Mouse (Mus musculus): ENCODE results near the gene Paxx. TPM values are rescaled to one million over a fixed set of nuclear protein-coding genes. Genes with fewer than 3 reads are reported as not detected.

Paxx gene
- polyA plus RNA-seq, 1 experiment: 62.7 TPM

GRCm38 (mm10) chr2:25479551-25480311 lies 18.8 kb upstream of the Paxx start:
- WGBS: 29% methylated on average over 10 of the region's 10 CpGs
- H3K4me1 ChIP-seq (ENCODE audit: control insufficient read depth, insufficient read depth, insufficient read length, low read length): peaks cover 8% of the 10 kb centered on the region; the same call in 1 of the 2 replicates
- H3K36me3 ChIP-seq (ENCODE audit: control insufficient read depth, insufficient read depth, low read length): no peaks in the 10 kb centered on the region
- peak overlapping the region; percentile 76 for H3K27ac ChIP-seq (ENCODE audit: insufficient read depth, low read depth, low read length)
- TF ChIP-seq CTCF (IDR thresholded peaks at IDR 0.05; ENCODE audit: extremely low read depth, insufficient read length, insufficient replicate concordance, low read depth, low read length) (no peak), POLR2A (IDR thresholded peaks at IDR 0.05; ENCODE audit: low read depth, low read length) (no peak)
- no peaks in the 10 kb centered on the region for H3K27me3 ChIP-seq (ENCODE audit: control insufficient read depth, insufficient read depth, low read length)
- no peak overlapping the region for H3K4me3 ChIP-seq (ENCODE audit: low read depth, low read length)

- no peak overlapping the region for H3K4me3 ChIP-seq (ENCODE audit: low read depth, low read length)
- no peaks in the 10 kb centered on the region for H3K27me3 ChIP-seq (ENCODE audit: control insufficient read depth, insufficient read depth, low read length)
- WGBS: 88% methylated on average over 3 of the region's 3 CpGs
- H3K36me3 ChIP-seq (ENCODE audit: control insufficient read depth, insufficient read depth, low read length): no peaks in the 10 kb centered on the region
- TF ChIP-seq CTCF (IDR thresholded peaks at IDR 0.05; ENCODE audit: extremely low read depth, insufficient read length, insufficient replicate concordance, low read depth, low read length) (no peak), POLR2A (IDR thresholded peaks at IDR 0.05; ENCODE audit: low read depth, low read length) (no peak)
- H3K27ac ChIP-seq (ENCODE audit: insufficient read depth, low read depth, low read length): no peak overlapping the region
- peaks cover 7% of the 10 kb centered on the region; the same call in 1 of the 2 replicates for H3K4me1 ChIP-seq (ENCODE audit: control insufficient read depth, insufficient read depth, insufficient read length, low read length)
Measured at GRCm38 (mm10) chr2:25477967-25478675, 17.2 kb upstream of the Paxx start.

GRCm38 (mm10) chr2:25477541-25477940 lies 16.6 kb upstream of the Paxx start:
- Histone ChIP-seq H3K4me3 (ENCODE audit: low read depth, low read length) (no peak overlapping the region), H3K4me1 (ENCODE audit: control insufficient read depth, insufficient read depth, insufficient read length, low read length) (peaks cover 7% of the 10 kb centered on the region; the same call in 1 of the 2 replicates), H3K27me3 (ENCODE audit: control insufficient read depth, insufficient read depth, low read length) (no peaks in the 10 kb centered on the region), H3K27ac (ENCODE audit: insufficient read depth, low read depth, low read length) (no peak overlapping the region), H3K36me3 (ENCODE audit: control insufficient read depth, insufficient read depth, low read length) (no peaks in the 10 kb centered on the region)
- TF ChIP-seq POLR2A (IDR thresholded peaks at IDR 0.05; ENCODE audit: low read depth, low read length) (no peak), CTCF (IDR thresholded peaks at IDR 0.05; ENCODE audit: extremely low read depth, insufficient read length, insufficient replicate concordance, low read depth, low read length) (no peak)
- 96% methylated on average over 8 of the region's 8 CpGs for WGBS

GRCm38 (mm10) chr2:25472550-25472949 lies 11.7 kb upstream of the Paxx start:
- Histone ChIP-seq H3K36me3 (ENCODE audit: control insufficient read depth, insufficient read depth, low read length) (no peaks in the 10 kb centered on the region), H3K4me1 (ENCODE audit: control insufficient read depth, insufficient read depth, insufficient read length, low read length) (no peaks in the 10 kb centered on the region), H3K27ac (ENCODE audit: insufficient read depth, low read depth, low read length) (no peak overlapping the region), H3K27me3 (ENCODE audit: control insufficient read depth, insufficient read depth, low read length) (no peaks in the 10 kb centered on the region), H3K4me3 (ENCODE audit: low read depth, low read length) (no peak overlapping the region)
- 92% methylated on average over 2 of the region's 2 CpGs for WGBS
- TF ChIP-seq POLR2A (IDR thresholded peaks at IDR 0.05; ENCODE audit: low read depth, low read length): no peak
- TF ChIP-seq CTCF (IDR thresholded peaks at IDR 0.05; ENCODE audit: extremely low read depth, insufficient read length, insufficient replicate concordance, low read depth, low read length): no peak

DNA sequence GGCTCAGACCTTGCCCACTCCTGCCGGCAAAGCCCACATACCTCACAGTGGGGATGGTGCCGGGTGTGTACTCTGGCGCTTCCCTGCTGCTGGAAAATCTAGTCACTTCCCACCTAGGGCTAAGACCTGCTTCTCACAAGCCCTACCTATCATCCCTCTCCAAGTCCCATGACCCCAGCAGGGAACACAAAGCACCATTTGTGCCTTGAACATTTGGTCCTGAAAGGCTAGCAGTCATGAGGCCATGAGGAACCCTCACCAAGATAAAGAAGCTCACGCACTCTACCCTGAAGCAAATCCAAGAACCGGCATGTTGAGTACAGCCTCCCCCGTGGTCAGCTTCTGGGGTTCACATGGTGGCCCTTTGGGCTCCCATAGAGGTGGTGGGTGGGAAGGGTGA lies 9.1 kb upstream of the Paxx start, which contains the start of gene Ptgds:
Gene Ptgds, minus strand, starts transcription at position 78 of the 400 bp plus-strand sequence.
- Histone ChIP-seq H3K36me3 (ENCODE audit: control insufficient read depth, insufficient read depth, low read length) (no peaks in the 10 kb centered on the region), H3K27ac (ENCODE audit: insufficient read depth, low read depth, low read length) (no peak within 1 kb of the TSS), H3K4me1 (ENCODE audit: control insufficient read depth, insufficient read depth, insufficient read length, low read length) (no peaks in the 10 kb centered on the region; the same call in 1 of the 2 replicates), H3K27me3 (ENCODE audit: control insufficient read depth, insufficient read depth, low read length) (no peaks in the 10 kb centered on the region), H3K4me3 (ENCODE audit: low read depth, low read length) (no peak within 1 kb of the TSS)
- WGBS: 67% methylated on average over 6 of the region's 6 CpGs
- no peak for TF ChIP-seq CTCF (IDR thresholded peaks at IDR 0.05; ENCODE audit: extremely low read depth, insufficient read length, insufficient replicate concordance, low read depth, low read length)
- no peak for TF ChIP-seq POLR2A (IDR thresholded peaks at IDR 0.05; ENCODE audit: low read depth, low read length)

- H3K4me1 ChIP-seq (ENCODE audit: control insufficient read depth, insufficient read depth, insufficient read length, low read length): no peaks in the 10 kb centered on the region; the same call in 1 of the 2 replicates
- no peaks in the 10 kb centered on the region for H3K36me3 ChIP-seq (ENCODE audit: control insufficient read depth, insufficient read depth, low read length)
- H3K4me3 ChIP-seq (ENCODE audit: low read depth, low read length): no peak overlapping the region
- no peak overlapping the region for H3K27ac ChIP-seq (ENCODE audit: insufficient read depth, low read depth, low read length)
- 84% methylated on average over 10 of the region's 10 CpGs for WGBS
- TF ChIP-seq POLR2A (IDR thresholded peaks at IDR 0.05; ENCODE audit: low read depth, low read length) (no peak), CTCF (IDR thresholded peaks at IDR 0.05; ENCODE audit: extremely low read depth, insufficient read length, insufficient replicate concordance, low read depth, low read length) (no peak)
- H3K27me3 ChIP-seq (ENCODE audit: control insufficient read depth, insufficient read depth, low read length): no peaks in the 10 kb centered on the region
Measured at GRCm38 (mm10) chr2:25468962-25469915, 8.3 kb upstream of the Paxx start.

All from small intestine, adult 2 months (tissue).